Mouse (Mus musculus) forebrain, embryonic 10.5 days (tissue): ENCODE results near the gene Srsf1. TPM values are rescaled to one million over a fixed set of nuclear protein-coding genes. Genes with fewer than 3 reads are reported as not detected.

Experiments used
- DNase-seq: peaks from one replicate; pipeline ENCODE4 v3.0.0-alpha.2; 2017; ENCODE audit warnings: low spot score; ENCODE audit errors: extremely low spot score
- H3K27ac ChIP-seq: fragments of 300-500 bp; sonication (generic); 2 replicates; pipeline ENCODE4 v1.5.1; 2016; ENCODE audit warnings: mild to moderate bottlenecking
- H3K27me3 ChIP-seq: fragments of 300-500 bp; sonication (generic); 2 replicates; pipeline ENCODE4 v1.6.1; 2016; ENCODE audit warnings: mild to moderate bottlenecking; ENCODE audit not compliant: poor library complexity, severe bottlenecking
- H3K36me3 ChIP-seq: fragments of 300-500 bp; sonication (generic); replicated peaks from 2 replicates; pipeline ENCODE4 v1.6.1; 2016; ENCODE audit warnings: mild to moderate bottlenecking, moderate library complexity
- H3K4me1 ChIP-seq: fragments of 300-500 bp; sonication (generic); 2 replicates; pipeline ENCODE4 v1.6.1; 2016
- H3K4me3 ChIP-seq: fragments of 300-500 bp; sonication (generic); 2 replicates; pipeline ENCODE4 v1.5.1; 2016; ENCODE audit warnings: mild to moderate bottlenecking, moderate library complexity
- H3K9me3 ChIP-seq: fragments of 300-500 bp; sonication (generic); 2 replicates; pipeline ENCODE4 v1.6.1; 2016; ENCODE audit warnings: mild to moderate bottlenecking, moderate library complexity
- WGBS: fragments of 180-500 bp; shearing (Covaris S2); methylation state at CpG from one replicate; pipeline ENCODE4 v1.1.7; 2016; 5-methylcytosine and 5-hydroxymethylcytosine counted together
- polyA plus RNA-seq: library from polyadenylated mRNA; unstranded; fragments of >200 nt; fragmentation: Nextera tagmentation; extraction: Ambion mirVana; gene quantifications from 2 replicates; pipeline ENCODE4 v1.2.1, GENCODE M21; 2016

Srsf1 gene
- polyA plus RNA-seq, 1 experiment from 2014 or later = 404 TPM

- H3K4me3 ChIP-seq = peak overlapping the region; percentile 96
- peak overlapping the region; percentile 100 for H3K27ac ChIP-seq
- 6% methylated on average over 8 of the region's 8 CpGs for WGBS
- H3K36me3 ChIP-seq = no peaks in the 10 kb centered on the region
- DNase-seq = no peak
- no peaks in the 10 kb centered on the region for H3K9me3 ChIP-seq
- no peaks in the 10 kb centered on the region for H3K27me3 ChIP-seq
- peaks cover 39% of the 10 kb centered on the region for H3K4me1 ChIP-seq
These were observed 20.0 kb downstream of the Srsf1 start for GRCm38 (mm10) chr11:88067191-88067585.

GRCm38 (mm10) chr11:88067586-88068410 lies 20.6 kb downstream of the Srsf1 start, which contains the start of gene Vezf1:
Gene Vezf1 (plus strand): TSS chr11:88068279.
- H3K27me3 ChIP-seq = no peaks in the 10 kb centered on the region
- WGBS = under 1% methylated on average over 75 of the region's 81 CpGs
- H3K27ac ChIP-seq = peak within 1 kb of the TSS; percentile 100
- peak; percentile 85 for DNase-seq
- no peaks in the 10 kb centered on the region for H3K9me3 ChIP-seq
- peak within 1 kb of the TSS; percentile 96 for H3K4me3 ChIP-seq
- H3K36me3 ChIP-seq = peaks cover 2% of the 10 kb centered on the region
- peaks cover 45% of the 10 kb centered on the region for H3K4me1 ChIP-seq

- Histone ChIP-seq H3K4me3 (peak overlapping the region; percentile 96), H3K36me3 (peaks cover 10% of the 10 kb centered on the region), H3K27ac (peak overlapping the region; percentile 100), H3K4me1 (peaks cover 53% of the 10 kb centered on the region), H3K9me3 (no peaks in the 10 kb centered on the region), H3K27me3 (no peaks in the 10 kb centered on the region)
- peak; percentile 67 for DNase-seq
- under 1% methylated on average over 89 of the region's 92 CpGs for WGBS
These were observed 21.5 kb downstream of the Srsf1 start for GRCm38 (mm10) chr11:88068411-88069245.

GRCm38 (mm10) chr11:88069246-88069570 lies 22.0 kb downstream of the Srsf1 start:
- H3K4me3 ChIP-seq = peak overlapping the region; percentile 96
- 1% methylated on average over 12 of the region's 12 CpGs for WGBS
- H3K4me1 ChIP-seq = peaks cover 57% of the 10 kb centered on the region
- no peak for DNase-seq
- H3K36me3 ChIP-seq = peaks cover 16% of the 10 kb centered on the region
- peak overlapping the region; percentile 100 for H3K27ac ChIP-seq
- no peaks in the 10 kb centered on the region for H3K27me3 ChIP-seq
- H3K9me3 ChIP-seq = no peaks in the 10 kb centered on the region

GRCm38 (mm10) chr11:88070392-88070791 lies 23.2 kb downstream of the Srsf1 start:
- Histone ChIP-seq H3K27me3 (no peaks in the 10 kb centered on the region), H3K36me3 (peaks cover 28% of the 10 kb centered on the region), H3K4me1 (peaks cover 68% of the 10 kb centered on the region), H3K4me3 (peak overlapping the region; percentile 96), H3K27ac (peak overlapping the region; percentile 100; the same call in 1 of the 2 replicates), H3K9me3 (no peaks in the 10 kb centered on the region)
- no peak for DNase-seq
- 61% methylated on average over 4 of the region's 4 CpGs for WGBS

- Histone ChIP-seq H3K36me3 (peaks cover 35% of the 10 kb centered on the region), H3K4me1 (peaks cover 75% of the 10 kb centered on the region), H3K9me3 (no peaks in the 10 kb centered on the region), H3K4me3 (peak overlapping the region; percentile 96), H3K27ac (peak overlapping the region; percentile 100; the same call in 1 of the 2 replicates), H3K27me3 (no peaks in the 10 kb centered on the region)
- no peak for DNase-seq
- WGBS = 50% methylated on average over 5 of the region's 5 CpGs
These were observed 23.9 kb downstream of the Srsf1 start for GRCm38 (mm10) chr11:88071113-88071512.

GRCm38 (mm10) chr11:88073343-88073875 lies 26.2 kb downstream of the Srsf1 start:
- Histone ChIP-seq H3K4me3 (no peak overlapping the region), H3K36me3 (peaks cover 58% of the 10 kb centered on the region), H3K9me3 (no peaks in the 10 kb centered on the region), H3K4me1 (peaks cover 66% of the 10 kb centered on the region), H3K27me3 (no peaks in the 10 kb centered on the region), H3K27ac (no peak overlapping the region; the same call in 1 of the 2 replicates)
- DNase-seq = no peak
- 93% methylated on average over 14 of the region's 14 CpGs for WGBS

- peaks cover 81% of the 10 kb centered on the region for H3K36me3 ChIP-seq
- no peaks in the 10 kb centered on the region for H3K9me3 ChIP-seq
- H3K4me3 ChIP-seq = no peak overlapping the region
- DNase-seq = no peak
- H3K27ac ChIP-seq = no peak overlapping the region
- peaks cover 52% of the 10 kb centered on the region for H3K4me1 ChIP-seq
- H3K27me3 ChIP-seq = no peaks in the 10 kb centered on the region
- 58% methylated on average over 1 of the region's 1 CpGs for WGBS
These were observed 28.5 kb downstream of the Srsf1 start for GRCm38 (mm10) chr11:88075701-88076100.

GRCm38 (mm10) chr11:88076394-88076793 lies 29.2 kb downstream of the Srsf1 start:
- Histone ChIP-seq H3K27me3 (no peaks in the 10 kb centered on the region), H3K36me3 (peaks cover 88% of the 10 kb centered on the region), H3K4me3 (no peak overlapping the region), H3K4me1 (peaks cover 45% of the 10 kb centered on the region), H3K27ac (no peak overlapping the region), H3K9me3 (no peaks in the 10 kb centered on the region)
- no peak for DNase-seq
- WGBS = 97% methylated on average over 1 of the region's 1 CpGs

- Histone ChIP-seq H3K27me3 (no peaks in the 10 kb centered on the region), H3K4me3 (no peak overlapping the region), H3K4me1 (peaks cover 32% of the 10 kb centered on the region), H3K9me3 (no peaks in the 10 kb centered on the region), H3K27ac (no peak overlapping the region), H3K36me3 (peaks cover 70% of the 10 kb centered on the region)
- WGBS = 85% methylated on average over 6 of the region's 6 CpGs
- no peak for DNase-seq
These were observed 36.5 kb downstream of the Srsf1 start for GRCm38 (mm10) chr11:88083699-88084098.

GRCm38 (mm10) chr11:88086737-88087627 lies 39.8 kb downstream of the Srsf1 start:
- WGBS = 7% methylated on average over 25 of the region's 25 CpGs
- peaks cover 46% of the 10 kb centered on the region for H3K4me1 ChIP-seq

GRCm38 (mm10) chr11:88089150-88089549 lies 42.0 kb downstream of the Srsf1 start:
- Histone ChIP-seq H3K4me1 (peaks cover 46% of the 10 kb centered on the region), H3K9me3 (no peaks in the 10 kb centered on the region), H3K27ac (no peak overlapping the region), H3K36me3 (peaks cover 17% of the 10 kb centered on the region), H3K27me3 (no peaks in the 10 kb centered on the region), H3K4me3 (no peak overlapping the region)
- DNase-seq = no peak
- 65% methylated on average over 5 of the region's 5 CpGs for WGBS

More at GRCm38 (mm10) chr11:88086737-88087627, 39.8 kb downstream of the Srsf1 start:
- DNase-seq = peak; percentile 93
- Histone ChIP-seq H3K36me3 (peaks cover 38% of the 10 kb centered on the region), H3K27ac (peak overlapping the region; percentile 83), H3K4me3 (peak overlapping the region; percentile 51), H3K27me3 (no peaks in the 10 kb centered on the region), H3K9me3 (no peaks in the 10 kb centered on the region)
